Mouse (Mus musculus): ENCODE results near the gene Rufy1. TPM values are rescaled to one million over a fixed set of nuclear protein-coding genes. Genes with fewer than 3 reads are reported as not detected.
"Not testable (repeated sequence)": the region's sequence is repeated elsewhere in the genome, so short reads cannot be mapped to it uniquely, and the experiment has no call there.

Rufy1 gene
- polyA plus RNA-seq, 1 experiment from 2014 or later = 19.9 TPM

- no peak overlapping the region for H3K4me3 ChIP-seq (replicated peaks)
- H3K27me3 ChIP-seq (replicated peaks) = no peaks in the 10 kb centered on the region
- H3K36me3 ChIP-seq = no peaks in the 10 kb centered on the region
- WGBS = 84% methylated on average over 13 of the region's 13 CpGs
- no peaks in the 10 kb centered on the region for H3K9me3 ChIP-seq
- peaks cover 8% of the 10 kb centered on the region for H3K4me1 ChIP-seq (replicated peaks)
- H3K27ac ChIP-seq = no peak overlapping the region
- no peak overlapping the region for H3K4me2 ChIP-seq (replicated peaks)
- no peak overlapping the region for H3K9ac ChIP-seq
- ATAC-seq = no peak
Observed at GRCm38 (mm10) chr11:50374286-50375015, 56.5 kb downstream of the Rufy1 start.

GRCm38 (mm10) chr11:50373621-50374020, 57.3 kb downstream of the Rufy1 start:
- H3K9me3 ChIP-seq = no peaks in the 10 kb centered on the region
- H3K4me2 ChIP-seq (replicated peaks) = no peak overlapping the region
- no peak for ATAC-seq
- H3K27ac ChIP-seq = no peak overlapping the region
- no peak overlapping the region for H3K9ac ChIP-seq
- no peaks in the 10 kb centered on the region for H3K27me3 ChIP-seq (replicated peaks)
- 80% methylated on average over 1 of the region's 1 CpGs for WGBS
- peaks cover 7% of the 10 kb centered on the region; the same call in 1 of the 2 replicates for H3K4me1 ChIP-seq (replicated peaks)
- no peaks in the 10 kb centered on the region for H3K36me3 ChIP-seq
- no peak overlapping the region for H3K4me3 ChIP-seq (replicated peaks)

- ATAC-seq = no peak
- Histone ChIP-seq H3K4me1 (replicated peaks) (peaks cover 7% of the 10 kb centered on the region; the same call in 1 of the 2 replicates), H3K27ac (no peak overlapping the region), H3K4me2 (replicated peaks) (no peak overlapping the region), H3K36me3 (no peaks in the 10 kb centered on the region), H3K9ac (no peak overlapping the region), H3K9me3 (no peaks in the 10 kb centered on the region), H3K27me3 (replicated peaks) (no peaks in the 10 kb centered on the region), H3K4me3 (replicated peaks) (no peak overlapping the region)
Observed at GRCm38 (mm10) chr11:50373086-50373485, 57.8 kb downstream of the Rufy1 start.

- H3K36me3 ChIP-seq = no peaks in the 10 kb centered on the region
- H3K27ac ChIP-seq = no peak overlapping the region
- 0 out of 2 replicates have a peak overlapping the region, but pooled peaks have one; percentile 55 for H3K9ac ChIP-seq
- no peak for ATAC-seq
- no peak overlapping the region for H3K4me3 ChIP-seq (replicated peaks)
- peaks cover 7% of the 10 kb centered on the region; the same call in 1 of the 2 replicates for H3K4me1 ChIP-seq (replicated peaks)
- no peaks in the 10 kb centered on the region for H3K27me3 ChIP-seq (replicated peaks)
- WGBS = 97% methylated on average over 1 of the region's 1 CpGs
- peak overlapping the region; percentile 87 for H3K4me2 ChIP-seq (replicated peaks)
- no peaks in the 10 kb centered on the region for H3K9me3 ChIP-seq
Observed at GRCm38 (mm10) chr11:50371911-50372310, 59.0 kb downstream of the Rufy1 start.

GRCm38 (mm10) chr11:50371399-50371841, 59.5 kb downstream of the Rufy1 start:
- Histone ChIP-seq H3K4me3 (replicated peaks) (peak overlapping the region; percentile 40), H3K27ac (0 out of 2 replicates have a peak overlapping the region, but pooled peaks have one; percentile 27), H3K4me2 (replicated peaks) (peak overlapping the region; percentile 87), H3K36me3 (no peaks in the 10 kb centered on the region), H3K4me1 (replicated peaks) (peaks cover 3% of the 10 kb centered on the region; the same call in 1 of the 2 replicates), H3K9me3 (no peaks in the 10 kb centered on the region), H3K9ac (peak overlapping the region; percentile 55), H3K27me3 (replicated peaks) (no peaks in the 10 kb centered on the region)
- ATAC-seq = peak; percentile 61; the same call in 1 of the 2 replicates
- WGBS = 3% methylated on average over 18 of the region's 18 CpGs

- H3K27me3 ChIP-seq (replicated peaks) = no peaks in the 10 kb centered on the region
- H3K4me2 ChIP-seq (replicated peaks) = peak overlapping the region; percentile 87
- H3K4me3 ChIP-seq (replicated peaks) = no peak overlapping the region
- no peak for ATAC-seq
- no peaks in the 10 kb centered on the region for H3K4me1 ChIP-seq (replicated peaks)
- 62% methylated on average over 4 of the region's 4 CpGs for WGBS
- no peak overlapping the region for H3K9ac ChIP-seq
- H3K27ac ChIP-seq = no peak overlapping the region
- no peaks in the 10 kb centered on the region for H3K9me3 ChIP-seq
- H3K36me3 ChIP-seq = no peaks in the 10 kb centered on the region
Observed at GRCm38 (mm10) chr11:50370969-50371368, 60.0 kb downstream of the Rufy1 start.

GRCm38 (mm10) chr11:50369360-50369911, 61.5 kb downstream of the Rufy1 start:
- no peaks in the 10 kb centered on the region for H3K4me1 ChIP-seq (replicated peaks)
- no peak overlapping the region for H3K4me2 ChIP-seq (replicated peaks)
- no peak overlapping the region for H3K9ac ChIP-seq
- H3K27me3 ChIP-seq (replicated peaks) = no peaks in the 10 kb centered on the region
- H3K9me3 ChIP-seq = no peaks in the 10 kb centered on the region
- WGBS = 83% methylated on average over 5 of the region's 5 CpGs
- no peaks in the 10 kb centered on the region for H3K36me3 ChIP-seq
- H3K27ac ChIP-seq = no peak overlapping the region
- no peak for ATAC-seq
- no peak overlapping the region for H3K4me3 ChIP-seq (replicated peaks)

GRCm38 (mm10) chr11:50367531-50367930, 63.4 kb downstream of the Rufy1 start:
- Histone ChIP-seq H3K27me3 (replicated peaks) (no peaks in the 10 kb centered on the region), H3K9me3 (no peaks in the 10 kb centered on the region), H3K4me3 (replicated peaks) (no peak overlapping the region), H3K4me1 (replicated peaks) (no peaks in the 10 kb centered on the region), H3K36me3 (no peaks in the 10 kb centered on the region), H3K4me2 (replicated peaks) (no peak overlapping the region), H3K27ac (no peak overlapping the region), H3K9ac (no peak overlapping the region)
- 91% methylated on average over 9 of the region's 9 CpGs for WGBS
- no peak for ATAC-seq

GRCm38 (mm10) chr11:50365322-50365721, 65.6 kb downstream of the Rufy1 start:
- Histone ChIP-seq H3K4me2 (replicated peaks) (no peak overlapping the region), H3K9me3 (no peaks in the 10 kb centered on the region), H3K36me3 (no peaks in the 10 kb centered on the region), H3K4me1 (replicated peaks) (no peaks in the 10 kb centered on the region), H3K9ac (no peak overlapping the region), H3K27me3 (replicated peaks) (no peaks in the 10 kb centered on the region), H3K27ac (no peak overlapping the region), H3K4me3 (replicated peaks) (no peak overlapping the region)
- ATAC-seq = no peak

GRCm38 (mm10) chr11:50364548-50364947, 66.4 kb downstream of the Rufy1 start:
- ATAC-seq = peak; percentile 69
- 8% methylated on average over 4 of the region's 4 CpGs for WGBS

GRCm38 (mm10) chr11:50361282-50361681, 69.6 kb downstream of the Rufy1 start:
- H3K9me3 ChIP-seq; H3K27ac ChIP-seq; H3K4me1 ChIP-seq (replicated peaks); ATAC-seq; H3K36me3 ChIP-seq; H3K4me3 ChIP-seq (replicated peaks); H3K4me2 ChIP-seq (replicated peaks); H3K9ac ChIP-seq; H3K27me3 ChIP-seq (replicated peaks): not testable (repeated sequence)
- WGBS = 88% methylated on average over 1 of the region's 1 CpGs

More at GRCm38 (mm10) chr11:50364548-50364947, 66.4 kb downstream of the Rufy1 start:
- Histone ChIP-seq H3K27me3 (replicated peaks) (no peaks in the 10 kb centered on the region), H3K27ac (no peak overlapping the region), H3K36me3 (no peaks in the 10 kb centered on the region), H3K9me3 (no peaks in the 10 kb centered on the region), H3K4me3 (replicated peaks) (no peak overlapping the region), H3K4me1 (replicated peaks) (no peaks in the 10 kb centered on the region), H3K9ac (no peak overlapping the region), H3K4me2 (replicated peaks) (no peak overlapping the region)

GRCm38 (mm10) chr11:50358950-50359861, 71.7 kb downstream of the Rufy1 start:
- peak; percentile 78 for ATAC-seq
- H3K27ac ChIP-seq = peak overlapping the region; percentile 48; the same call in 1 of the 2 replicates
- 2% methylated on average over 74 of the region's 74 CpGs for WGBS

More at GRCm38 (mm10) chr11:50358950-50359861, 71.7 kb downstream of the Rufy1 start:
- Histone ChIP-seq H3K4me1 (replicated peaks) (0 out of 2 replicates have a peak, but pooled peaks cover 6% of the 10 kb centered on the region), H3K27me3 (replicated peaks) (no peaks in the 10 kb centered on the region), H3K9me3 (no peaks in the 10 kb centered on the region), H3K4me2 (replicated peaks) (peak overlapping the region; percentile 95), H3K4me3 (replicated peaks) (peak overlapping the region; percentile 55), H3K36me3 (no peaks in the 10 kb centered on the region), H3K9ac (peak overlapping the region; percentile 51)

Data from intestine, embryonic 15.5 days (tissue).